Mouse (Mus musculus): Measurements from ENCODE around the gene Spata17.

Spata17 gene

DNA sequence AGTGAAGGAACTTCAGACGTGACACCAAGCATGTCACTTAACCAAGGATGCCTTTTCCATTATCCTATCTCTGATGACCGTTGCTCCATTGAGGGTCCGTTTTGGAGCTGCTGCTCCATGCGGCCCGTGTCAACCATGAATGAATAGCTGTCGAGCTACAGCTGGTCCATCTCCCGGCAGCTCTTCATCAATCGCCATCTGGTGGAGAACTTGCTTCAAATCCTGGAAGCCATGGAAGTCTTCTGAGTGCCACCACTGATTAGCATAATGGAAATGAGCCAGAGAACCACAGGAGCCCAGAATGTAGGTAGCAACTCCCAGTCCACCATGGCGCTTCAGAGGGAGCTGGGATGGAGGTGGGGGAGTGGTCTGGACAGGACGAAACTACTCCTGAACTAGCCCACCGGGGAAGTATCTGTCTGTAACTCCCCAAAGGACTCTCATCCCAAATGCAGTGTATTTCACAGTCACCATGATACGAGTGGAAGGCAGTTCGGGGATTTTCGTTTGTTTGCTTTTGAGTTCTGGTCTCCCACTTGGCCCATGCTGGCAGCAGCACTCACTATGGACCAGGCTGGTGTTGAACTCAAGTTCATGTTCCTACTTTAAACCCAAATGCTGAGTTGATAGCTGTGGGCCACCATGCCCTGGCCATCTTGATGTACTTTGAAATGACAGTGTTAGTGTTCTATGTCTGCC, 208.9 kb downstream of the Spata17 start:
- no peak for DNase-seq (ENCODE audit: extremely low read depth, low read depth)

DNA sequence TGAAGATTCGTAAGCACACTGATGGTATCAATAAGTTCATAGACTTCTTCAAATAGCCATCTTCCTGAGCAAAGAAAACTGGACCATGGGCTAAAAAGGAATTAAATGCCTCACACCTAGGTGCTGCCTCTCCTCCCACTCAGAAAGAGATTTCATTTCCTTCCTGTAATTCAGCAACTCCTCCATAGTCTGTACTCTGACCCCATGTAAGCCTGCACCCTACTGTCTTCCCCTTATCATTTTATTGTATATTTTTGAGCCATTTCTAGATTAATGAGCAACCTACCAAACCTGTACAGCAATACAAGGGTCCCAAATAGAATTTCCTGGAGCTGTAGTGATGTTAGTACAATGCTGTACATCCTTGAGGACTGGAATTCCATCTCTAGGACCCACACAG, 211.0 kb downstream of the Spata17 start:
- no peak for DNase-seq (ENCODE audit: extremely low read depth, low read depth)

DNA sequence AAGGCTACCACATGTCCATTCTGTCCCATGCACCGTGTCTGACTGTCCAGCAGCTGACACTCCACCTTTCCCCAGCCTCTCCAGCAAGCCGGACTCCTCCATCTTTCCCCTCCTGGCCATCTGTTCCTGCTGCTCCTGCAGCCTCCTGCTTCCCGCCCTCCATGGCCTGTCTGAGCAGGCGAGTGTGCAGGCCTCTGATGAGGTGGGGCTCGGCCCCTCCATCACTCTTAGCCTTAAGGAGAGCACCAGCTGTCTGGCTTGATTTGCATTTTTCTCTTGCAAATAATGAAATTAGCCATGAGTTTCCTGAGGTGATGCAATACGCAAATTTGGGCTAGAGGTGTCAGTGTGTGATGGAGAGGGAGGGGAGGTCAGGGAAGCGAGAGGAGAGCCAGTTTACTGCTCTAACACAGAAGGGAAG, 211.8 kb downstream of the Spata17 start:
- DNase-seq (ENCODE audit: extremely low read depth, low read depth), result no peak

DNA sequence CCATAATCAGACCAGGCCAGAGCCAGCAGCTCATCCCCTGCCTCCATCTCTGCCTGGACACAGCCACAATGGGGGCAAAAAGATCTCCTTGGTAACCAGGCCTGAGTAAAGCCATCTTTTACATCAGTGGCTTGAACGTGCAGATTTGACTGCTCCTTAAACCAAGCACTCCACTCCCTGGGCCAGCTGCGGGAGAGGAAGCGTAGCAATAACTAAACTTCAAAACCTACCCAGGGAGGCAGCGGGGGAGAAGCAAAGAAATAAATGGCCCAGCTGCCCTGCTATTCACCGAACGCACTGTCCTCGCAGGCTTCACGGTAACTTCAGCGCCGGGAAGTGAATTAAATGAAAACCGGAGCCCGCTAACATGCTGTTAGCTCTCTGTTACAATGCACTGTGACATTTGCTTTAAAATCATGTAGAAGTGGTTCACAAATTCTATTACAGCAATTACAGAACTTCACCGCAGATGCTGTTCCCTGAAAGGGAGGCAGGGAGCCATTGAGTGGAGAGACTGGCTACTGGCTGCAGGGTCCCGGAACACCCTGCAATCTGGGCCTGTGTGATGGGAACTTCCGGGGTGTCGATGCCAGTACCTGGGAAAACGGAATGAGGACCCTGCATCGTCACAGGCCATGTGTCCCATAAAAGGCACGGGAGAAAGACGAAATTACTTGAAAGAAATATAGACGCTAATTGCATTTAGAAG, 217.5 kb downstream of the Spata17 start:
- no peak for DNase-seq (ENCODE audit: extremely low read depth, low read depth)

All from MEL-GATA-1-ER (cell line).